Mouse (Mus musculus) right cerebral cortex, adult 2 months (tissue): Measurements from ENCODE around the gene Foxd2.

Experiments
- DNase-seq, 2 experiments: peaks; one replicate each; pipeline ENCODE4 v3.0.0; 2021 to 2022; ENCODE audit warnings: low spot score in 2 of 2

Foxd2 gene

DNA sequence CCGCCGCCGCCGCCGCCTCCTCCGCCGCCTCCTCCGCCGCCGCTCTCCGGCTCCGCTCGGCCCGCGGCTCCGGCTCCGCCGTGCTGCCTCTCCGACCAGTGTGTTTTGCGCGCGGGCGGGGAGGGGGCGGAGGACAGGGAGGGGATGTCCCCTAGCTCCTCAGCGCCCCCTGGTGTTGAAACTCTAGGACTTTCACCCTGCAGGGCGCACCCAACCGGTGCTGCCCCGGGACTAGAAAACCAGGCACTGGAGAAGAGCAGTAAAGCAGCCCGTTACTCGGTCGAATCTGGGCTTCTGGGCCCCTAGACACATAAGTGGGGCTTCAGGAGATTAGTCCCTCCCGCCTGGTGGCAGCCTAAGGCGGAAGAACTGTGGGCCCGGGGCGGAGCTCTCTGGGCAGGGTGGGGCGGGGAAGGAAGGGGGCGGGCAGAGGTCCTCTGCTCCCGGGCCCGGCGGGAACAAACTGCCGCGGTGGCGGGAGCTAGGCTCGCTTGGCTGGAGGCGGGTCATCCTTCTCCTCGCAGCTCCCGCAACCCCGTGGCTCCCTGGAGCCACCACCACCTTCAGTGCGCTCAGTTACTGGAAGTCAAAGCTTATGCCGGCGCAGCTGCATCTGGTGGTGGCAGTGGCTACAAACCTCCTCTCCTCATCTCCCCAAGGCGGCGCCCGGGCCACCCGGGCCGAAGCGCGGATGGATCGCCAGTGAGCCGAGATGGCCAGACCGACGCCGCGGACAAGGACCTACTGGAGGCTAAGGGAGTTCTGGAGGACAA is at the start of gene Foxd2:
Gene Foxd2 (minus strand): TSS at position 45 of the 773 bp plus-strand sequence.
- DNase-seq = peak in 1 of 2 experiments; percentile 55

DNA sequence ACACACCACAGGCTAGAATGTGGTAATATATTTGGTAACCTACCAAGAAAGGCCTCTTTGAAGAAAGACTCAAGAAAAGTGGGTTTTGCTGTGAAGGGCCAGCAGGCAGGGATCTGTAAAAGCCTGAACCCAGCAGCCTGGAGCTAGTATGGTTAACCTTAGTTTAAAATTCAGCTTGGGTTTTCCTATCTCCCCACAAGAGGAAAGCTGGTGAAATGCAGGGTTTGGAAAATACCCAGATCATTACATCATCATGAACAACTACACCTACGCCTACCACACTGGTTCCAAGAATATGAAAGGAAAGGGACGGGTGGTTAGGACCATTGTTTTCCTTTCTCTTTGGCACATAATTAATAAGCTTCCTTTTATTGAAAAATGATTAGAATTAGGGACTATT is 49.6 kb upstream of the Foxd2 start:
- no peak for DNase-seq

DNA sequence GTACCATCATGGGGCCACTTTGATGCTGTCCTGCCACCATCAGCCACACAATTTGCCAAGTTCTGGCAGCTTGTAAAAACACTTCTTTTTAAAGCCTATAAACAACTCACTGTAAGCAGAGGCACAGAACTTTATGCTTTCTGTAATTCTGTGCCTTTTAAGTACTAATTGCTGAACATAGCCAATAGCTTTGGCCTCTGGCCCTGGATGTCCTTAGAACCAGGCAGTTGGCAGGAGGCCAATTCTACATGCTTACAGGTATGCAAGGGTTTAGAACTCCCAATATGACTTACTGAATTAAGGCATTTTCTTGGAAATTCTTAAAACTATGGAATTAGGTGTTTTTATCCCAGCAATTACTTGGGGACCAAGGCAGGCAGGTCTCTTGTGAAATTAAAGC is 48.7 kb upstream of the Foxd2 start:
- no peak for DNase-seq

DNA sequence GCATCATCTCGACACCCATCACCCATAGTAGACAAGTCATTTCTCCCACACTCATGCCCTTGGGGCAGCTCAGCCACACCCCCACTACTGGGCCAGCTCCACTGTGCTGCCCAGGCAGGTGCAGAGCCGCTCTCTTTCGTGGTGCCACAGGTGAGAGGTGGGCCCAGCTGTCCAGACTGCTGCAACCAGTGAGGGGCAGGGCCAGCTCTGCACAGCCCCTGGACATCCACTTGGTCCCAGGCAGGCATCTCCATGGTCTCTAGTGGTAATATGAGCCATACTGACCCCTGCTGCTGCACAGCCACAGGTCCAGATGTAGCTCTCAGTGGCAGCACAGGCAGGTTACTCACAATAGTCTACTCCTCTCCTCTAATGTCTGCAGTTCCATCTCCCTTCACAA is 44.5 kb upstream of the Foxd2 start:
- DNase-seq = no peak

DNA sequence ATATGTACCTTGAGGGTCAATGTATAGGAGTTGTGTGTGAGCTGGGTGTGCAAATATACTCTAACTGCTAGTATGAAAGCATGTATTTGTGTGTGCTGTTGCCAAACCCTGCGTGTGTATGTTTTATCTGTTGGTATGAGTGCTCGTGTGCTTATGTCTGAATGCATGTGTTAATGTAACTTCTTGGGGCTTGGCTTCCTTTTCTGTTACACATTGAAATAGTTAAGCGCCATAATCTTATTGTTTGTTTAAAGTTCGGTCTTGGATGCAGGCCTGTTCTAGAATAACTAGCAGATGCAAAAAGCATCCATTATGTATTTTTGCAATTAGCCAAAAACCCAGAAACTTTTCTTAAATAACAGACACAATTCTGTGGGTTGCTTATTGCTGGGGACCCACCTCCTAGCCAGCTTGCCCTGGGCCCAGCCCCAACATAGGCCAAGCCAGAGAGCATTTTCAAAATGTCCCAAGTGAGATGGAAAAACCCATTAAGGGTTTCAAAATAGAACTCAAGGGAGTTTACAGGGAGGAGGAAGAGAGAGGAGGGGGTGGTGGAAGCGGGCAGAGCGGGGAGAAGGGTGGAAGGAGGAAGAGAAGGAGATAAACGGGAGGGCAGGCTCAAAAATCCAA is 39.3 kb upstream of the Foxd2 start:
- no peak for DNase-seq

DNA sequence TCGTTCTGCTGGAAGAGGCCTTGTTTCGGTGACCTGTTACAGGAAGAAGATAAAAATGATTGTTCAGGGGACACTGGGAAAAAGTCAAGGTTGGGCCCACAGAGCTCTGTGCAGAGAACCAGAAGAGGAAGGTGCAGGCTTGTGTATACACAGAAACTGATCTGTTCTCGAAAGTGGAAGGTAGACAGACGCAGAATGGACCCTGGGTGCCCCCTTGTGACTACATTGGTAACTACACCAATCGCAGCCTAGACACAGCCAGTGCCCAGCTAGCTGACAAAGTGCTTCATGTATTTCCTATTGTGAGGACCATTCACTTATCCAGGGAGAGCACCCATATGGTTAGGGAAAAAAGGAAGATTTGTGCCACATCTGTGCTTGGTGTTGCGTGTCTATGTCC is 38.7 kb upstream of the Foxd2 start:
- peak; percentile 92 to 93 for DNase-seq

DNA sequence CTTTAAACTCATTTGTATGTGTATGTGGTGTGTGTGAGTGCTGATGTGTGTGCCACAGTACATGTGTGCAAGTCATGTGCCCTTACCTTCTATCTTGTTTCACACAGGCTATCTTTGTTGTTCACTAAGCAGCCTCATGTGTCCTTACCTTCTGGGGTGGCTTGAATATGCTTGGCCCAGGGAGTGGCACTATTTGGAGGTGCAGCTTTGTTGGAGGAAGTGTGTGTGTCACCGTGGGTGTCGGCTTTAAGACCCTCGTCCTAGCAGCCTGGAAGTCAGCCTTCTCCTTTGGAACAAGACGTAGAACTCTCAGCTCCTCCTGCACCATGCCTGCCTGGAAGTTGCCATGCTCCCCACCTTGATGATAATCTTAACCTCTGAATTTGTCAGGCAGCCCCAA is 37.7 kb upstream of the Foxd2 start:
- DNase-seq = no peak

DNA sequence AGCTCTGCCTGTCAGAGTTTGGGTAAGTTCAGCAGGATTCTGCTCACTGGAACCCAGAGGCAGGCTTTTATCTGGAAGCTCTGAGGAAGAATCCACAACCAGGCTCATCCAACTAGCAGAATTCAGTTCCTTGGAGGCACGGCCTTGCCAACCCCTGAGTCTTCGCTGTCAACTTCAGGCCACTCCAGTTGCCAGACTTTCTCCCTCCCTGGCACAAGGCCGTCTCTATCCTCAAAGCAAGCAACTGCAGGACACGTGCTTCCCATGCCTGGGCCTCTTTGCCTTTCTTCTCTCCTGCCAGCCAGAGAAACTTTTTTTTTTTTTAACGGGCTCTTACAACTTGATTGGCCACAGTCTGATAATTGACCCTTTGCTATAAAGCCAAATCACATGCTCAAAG is 36.3 kb upstream of the Foxd2 start:
- DNase-seq = no peak

DNA sequence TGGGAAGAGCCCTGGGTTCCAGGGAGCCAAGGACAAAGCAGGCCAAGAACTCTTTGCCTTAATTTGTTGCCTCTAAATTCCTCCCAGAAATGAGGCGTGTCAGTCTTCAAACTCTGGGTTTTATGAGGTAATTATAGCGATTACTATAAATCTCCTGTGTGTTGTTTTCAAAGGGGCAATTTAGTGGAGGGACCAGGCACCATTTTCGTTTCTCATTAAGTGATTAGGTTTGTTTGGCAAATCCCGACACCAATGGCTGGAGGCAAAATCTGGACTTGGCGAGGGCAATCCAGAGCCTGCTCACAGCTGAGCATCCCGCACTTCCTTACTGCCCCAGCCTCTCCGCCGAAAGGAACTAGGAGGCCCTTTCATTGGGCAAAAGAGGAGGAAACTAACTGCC is 33.9 kb upstream of the Foxd2 start:
- DNase-seq = no peak

DNA sequence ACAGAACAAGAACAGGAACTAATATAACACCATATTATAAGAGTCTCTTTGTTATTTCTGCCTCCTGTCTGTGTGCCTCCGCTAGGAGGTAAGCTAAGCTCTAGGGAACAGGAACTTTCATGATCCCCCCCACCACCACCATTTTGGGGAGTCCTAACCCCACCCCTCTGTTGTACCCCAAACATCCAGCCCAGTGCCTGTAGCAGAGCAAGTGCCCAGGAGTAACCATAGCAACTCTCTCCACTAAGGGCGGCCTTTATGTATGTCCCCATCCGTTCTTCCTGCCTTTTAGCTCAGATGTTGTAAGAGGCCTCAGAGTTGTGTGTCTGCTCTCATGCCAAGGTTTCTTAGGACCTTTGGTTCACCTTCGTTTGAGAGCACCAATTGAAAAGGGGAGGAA is 33.4 kb upstream of the Foxd2 start:
- no peak for DNase-seq

DNA sequence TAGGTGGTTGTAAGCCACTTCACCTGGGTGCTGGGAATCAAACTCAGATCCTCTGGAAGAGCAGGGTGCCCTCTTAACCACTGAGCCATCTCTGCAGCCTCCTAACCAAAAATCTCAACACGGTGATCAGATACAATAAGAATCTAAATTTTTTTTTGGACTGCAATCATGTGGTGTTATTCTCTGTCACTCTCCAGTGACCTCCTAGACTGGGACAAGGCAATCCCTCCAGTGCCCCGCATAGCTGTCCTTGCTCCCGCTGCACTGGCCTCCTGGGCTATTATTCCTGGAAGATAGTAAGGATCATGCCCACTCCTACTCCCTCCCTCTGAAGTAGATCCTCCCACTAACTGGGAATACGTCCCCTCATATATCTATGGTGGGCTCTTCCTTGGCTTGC is 32.6 kb upstream of the Foxd2 start:
- DNase-seq = no peak

DNA sequence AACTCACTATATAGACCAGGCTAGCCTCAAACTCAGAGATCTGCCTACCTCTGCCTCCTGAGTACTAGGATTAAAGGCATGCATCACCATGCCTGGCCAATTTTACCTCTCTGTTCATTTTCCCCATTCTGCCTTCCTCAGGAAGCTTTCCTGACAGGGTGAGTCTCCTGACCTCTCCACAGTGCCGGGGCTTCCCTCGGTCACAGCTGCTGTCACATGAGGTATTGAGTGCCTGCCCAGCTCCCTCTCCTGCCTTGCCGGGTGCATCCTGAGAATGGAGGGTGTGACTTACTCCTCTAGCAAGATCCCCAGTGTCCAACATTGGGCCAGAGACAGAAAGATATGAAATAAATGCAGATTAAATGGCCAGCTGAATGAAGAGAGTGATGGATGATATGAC is 29.6 kb upstream of the Foxd2 start:
- no peak for DNase-seq

DNA sequence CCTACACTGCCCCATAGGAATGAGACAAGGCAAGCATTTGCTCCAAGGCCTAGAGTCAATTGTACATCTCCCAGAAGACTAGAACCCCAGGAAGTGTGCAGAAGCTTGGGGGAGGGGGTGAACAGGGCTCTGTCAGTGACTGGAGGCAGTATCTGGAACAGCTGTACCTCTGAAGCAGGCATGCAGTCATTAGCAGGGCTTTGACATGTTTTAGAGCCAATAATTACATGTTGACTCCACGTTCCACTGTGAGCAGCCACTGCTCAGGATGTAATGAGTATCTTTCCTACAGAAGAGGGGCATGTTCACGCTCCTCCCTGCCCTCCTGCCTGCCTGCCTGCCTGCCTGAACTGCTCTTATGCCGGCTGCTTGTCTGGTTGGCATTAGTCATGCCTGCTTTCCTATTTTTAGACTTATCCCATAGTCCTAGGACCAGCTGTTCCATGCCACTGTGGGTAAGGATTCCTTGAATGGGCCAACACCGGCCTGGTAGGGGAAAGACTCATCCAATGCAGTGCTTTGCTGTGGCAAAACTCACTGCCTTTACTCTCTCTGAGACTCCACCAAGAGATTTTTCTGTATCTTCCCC is 28.9 kb upstream of the Foxd2 start:
- no peak for DNase-seq

DNA sequence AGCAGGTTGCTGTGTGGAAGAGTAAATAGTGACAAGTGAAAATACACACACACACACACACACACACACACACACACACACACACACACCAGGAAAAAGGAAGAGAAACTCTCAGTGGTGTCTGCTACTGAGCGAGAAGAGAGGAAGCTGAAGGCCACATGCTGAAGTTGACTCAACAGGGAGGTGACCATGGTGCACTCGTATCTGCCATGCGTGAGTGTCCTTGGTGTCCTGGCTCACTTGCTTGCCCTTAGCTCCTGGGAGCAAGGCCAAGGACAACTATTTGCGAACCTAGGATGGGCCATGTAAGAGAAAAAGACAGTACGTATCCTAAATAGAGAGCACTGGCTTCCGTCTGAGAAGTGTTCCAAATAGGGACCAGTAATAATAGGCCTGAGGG is 25.5 kb upstream of the Foxd2 start:
- DNase-seq = no peak

DNA sequence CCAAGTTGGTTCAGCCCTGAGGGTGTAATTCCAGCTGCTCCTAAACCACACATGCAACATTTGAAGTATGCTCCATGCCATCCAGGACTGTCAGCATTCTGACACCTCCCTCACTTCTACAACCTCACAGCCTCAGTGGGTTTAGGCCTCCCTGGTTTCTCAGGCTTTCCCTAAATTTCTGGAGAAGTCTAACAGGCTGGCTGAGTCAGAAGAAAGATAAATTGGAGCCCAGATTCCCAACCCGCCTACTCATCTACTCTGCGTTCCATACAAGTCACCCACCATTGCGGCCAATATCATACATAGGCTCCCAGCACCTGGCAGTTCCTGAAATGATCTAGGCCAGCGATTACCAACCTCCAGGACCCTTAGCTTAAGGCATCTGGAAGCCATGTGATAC is 24.1 kb upstream of the Foxd2 start:
- no peak for DNase-seq

DNA sequence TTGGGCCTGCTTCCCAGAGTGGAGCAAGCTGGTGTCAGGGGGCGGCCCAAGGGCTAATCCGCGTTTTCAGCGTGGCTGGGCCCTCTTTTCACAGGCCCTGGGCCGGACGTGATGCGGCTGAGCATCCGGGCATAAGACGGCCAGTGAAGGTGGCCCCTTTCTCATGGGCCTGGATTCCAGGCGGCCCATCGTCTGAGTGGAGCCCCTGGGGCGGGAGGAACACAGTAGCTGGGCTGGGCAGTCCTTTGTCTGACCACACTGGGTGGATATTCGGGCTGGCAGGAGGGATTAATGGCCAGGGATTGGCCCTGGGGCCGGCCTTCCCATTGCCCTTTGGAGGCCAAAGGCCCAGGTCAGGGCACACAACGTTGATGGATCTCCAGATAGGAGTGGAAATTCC is 20.5 kb upstream of the Foxd2 start:
- no peak for DNase-seq

DNA sequence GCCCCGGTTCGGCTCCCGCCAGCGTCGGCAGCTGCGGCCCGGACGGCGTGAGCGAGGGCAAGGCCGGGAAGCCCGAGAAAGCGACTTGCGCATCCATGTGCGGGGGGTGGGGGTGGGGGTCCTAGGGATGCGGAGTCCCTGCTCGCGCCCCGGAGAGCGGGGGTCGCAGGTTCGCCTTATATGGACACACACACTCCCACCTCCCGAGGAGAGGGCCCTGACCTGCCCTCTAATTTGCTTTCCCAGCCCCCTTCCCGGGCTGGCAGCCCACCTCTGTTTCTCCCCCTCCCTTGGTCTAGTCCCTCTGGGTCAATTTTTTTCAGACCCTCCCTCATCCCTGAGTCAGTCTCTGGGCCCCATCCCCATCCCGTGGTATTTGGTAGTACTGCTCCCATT is 17.2 kb upstream of the Foxd2 start, which contains the start of gene Foxe3:
Gene Foxe3 (minus strand): TSS at position 97 of the 396 bp plus-strand sequence.
- no peak for DNase-seq

DNA sequence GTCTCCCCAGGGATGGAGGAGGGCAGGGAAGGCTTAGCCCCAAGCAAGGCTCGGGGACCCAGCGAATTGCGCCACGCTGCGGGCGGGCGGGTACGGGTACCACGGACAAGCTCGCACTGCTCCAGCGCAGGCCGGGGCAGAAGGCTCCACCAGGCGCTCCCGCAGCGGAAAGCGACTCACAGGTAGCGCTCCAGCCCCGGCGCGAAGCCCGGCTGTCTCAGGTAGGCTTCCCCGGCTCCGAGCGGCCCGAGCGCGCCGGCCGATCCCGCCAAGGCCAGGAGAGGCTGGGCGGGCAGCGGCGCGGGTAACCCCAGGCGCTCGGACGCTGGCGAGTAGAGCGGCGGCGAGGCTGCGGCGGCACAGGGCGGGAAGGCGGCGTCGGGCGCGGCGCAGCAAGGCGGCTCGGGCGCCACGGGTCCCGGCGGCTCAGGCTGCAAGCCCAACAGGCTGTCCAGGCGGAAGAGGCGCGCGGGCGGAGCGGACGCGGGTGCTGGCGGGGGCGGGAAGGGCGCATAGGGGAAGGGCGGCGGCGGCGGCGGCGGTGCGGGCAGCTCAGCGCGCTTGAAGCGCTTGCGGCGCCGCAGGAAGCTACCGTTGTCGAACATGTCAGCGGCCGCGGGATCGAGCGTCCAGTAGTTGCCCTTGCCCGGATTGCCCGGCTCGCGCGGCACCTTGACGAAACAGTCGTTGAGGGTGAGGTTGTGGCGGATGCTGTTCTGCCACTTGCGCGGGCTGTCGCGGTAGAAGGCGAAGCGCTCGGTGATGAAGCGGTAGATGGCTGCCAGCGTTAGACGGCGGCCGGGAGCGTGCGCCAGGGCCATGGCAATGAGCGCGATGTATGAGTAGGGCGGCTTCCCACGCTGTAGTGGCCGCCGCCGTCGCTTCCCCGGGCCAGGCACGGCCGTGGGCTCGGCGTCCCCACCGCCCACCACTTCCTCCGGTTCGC is 16.6 kb upstream of the Foxd2 start:
- no peak for DNase-seq

DNA sequence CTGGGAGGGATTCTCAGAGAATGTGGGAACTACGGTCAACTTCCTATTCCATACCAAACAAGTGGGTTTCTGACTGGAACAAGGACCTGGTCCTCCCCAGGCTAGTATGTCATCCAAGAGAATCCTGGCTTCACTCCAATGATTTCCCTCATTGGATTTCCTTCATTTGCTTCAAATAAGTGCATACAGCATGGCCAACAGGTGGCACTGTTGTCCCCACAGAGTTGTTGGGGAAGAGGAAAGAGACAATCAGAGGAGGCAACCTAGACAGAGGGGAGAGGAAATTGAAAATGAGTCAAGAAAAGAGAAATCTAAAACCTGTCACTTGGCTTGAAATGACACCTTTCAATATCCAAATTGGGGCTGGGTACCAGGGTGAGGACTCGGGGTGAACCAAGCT is 8.4 kb upstream of the Foxd2 start:
- DNase-seq = no peak

DNA sequence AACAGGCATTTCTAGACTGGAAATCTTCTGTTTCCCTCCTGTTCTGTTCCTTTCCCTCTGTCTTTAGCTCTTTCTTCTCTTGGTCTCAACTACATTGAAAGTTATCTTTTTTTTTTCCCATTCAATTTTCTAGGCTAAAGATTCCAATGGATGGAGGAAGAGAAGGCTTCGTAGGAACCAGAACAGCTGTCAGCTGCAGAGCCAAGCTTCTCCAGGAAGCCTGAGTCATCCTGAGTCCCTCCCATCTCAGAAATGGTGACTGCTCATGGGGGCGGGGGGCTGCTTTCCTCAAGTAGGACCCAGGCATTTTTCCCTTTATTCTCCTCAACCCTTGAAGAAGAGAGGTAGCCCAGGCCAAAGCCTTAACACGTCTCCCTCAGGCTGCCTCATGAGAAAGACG is 7.4 kb upstream of the Foxd2 start:
- DNase-seq = no peak

DNA sequence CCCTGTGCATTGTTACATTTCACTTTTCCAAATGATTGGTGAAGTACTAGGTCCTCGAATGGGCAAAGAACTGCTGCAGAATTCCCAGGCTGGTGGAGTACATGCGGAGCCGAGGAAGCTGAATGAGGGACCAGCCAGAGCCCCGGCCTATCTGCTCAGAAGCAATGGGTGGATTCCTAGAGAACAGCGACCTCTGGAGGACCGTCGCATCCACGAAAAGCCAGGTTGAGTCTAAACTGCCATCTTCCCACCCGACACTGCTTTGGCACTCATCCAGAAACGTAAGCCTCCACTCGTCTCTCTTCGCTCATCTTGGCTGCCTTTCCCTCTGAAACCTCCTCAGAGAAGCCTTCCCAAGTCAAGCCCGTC is 4.9 kb upstream of the Foxd2 start:
- DNase-seq = peak in 1 of 2 experiments; percentile 39
